Mouse (Mus musculus) limb, embryonic 14.5 days (tissue): ENCODE data around the gene Rflnb. TPM values are rescaled to one million over a fixed set of nuclear protein-coding genes. Genes with fewer than 3 reads are reported as not detected.

Experiments
- ATAC-seq: fragments of 200-750 bp; cut with Nextera tagmentation; 2 replicates; pipeline ENCODE4 v1.8.0; 2017; ENCODE audit warnings: low read depth, moderate number of reproducible peaks, moderate TSS enrichment; ENCODE audit not compliant: low FRiP score
- DNase-seq: peaks from one replicate; pipeline ENCODE4 v3.0.0-alpha.2; 2015; ENCODE audit warnings: low spot score
- H3K27ac ChIP-seq: fragments of 300-500 bp; sonication (generic); replicated peaks from 2 replicates; pipeline ENCODE4 v1.5.1; 2014; ENCODE audit warnings: low read depth, mild to moderate bottlenecking, low read length, moderate library complexity, mixed read lengths
- H3K27me3 ChIP-seq: fragments of 300-500 bp; sonication (generic); 2 replicates; pipeline ENCODE4 v1.6.1; 2014; ENCODE audit warnings: low read length, mixed read lengths; ENCODE audit not compliant: control insufficient read depth, insufficient read depth
- H3K36me3 ChIP-seq: fragments of 300-500 bp; sonication (generic); 2 replicates; pipeline ENCODE4 v1.6.1; 2014; ENCODE audit warnings: mild to moderate bottlenecking, low read length, moderate library complexity, mixed read lengths; ENCODE audit not compliant: control insufficient read depth, insufficient read depth
- H3K4me1 ChIP-seq: fragments of 300-500 bp; sonication (generic); 2 replicates; pipeline ENCODE4 v1.6.1; 2014; ENCODE audit warnings: antibody characterized with exemption, low read length, mixed read lengths; ENCODE audit not compliant: control insufficient read depth, insufficient read depth
- H3K4me2 ChIP-seq: fragments of 300-500 bp; sonication (generic); replicated peaks from 2 replicates; pipeline ENCODE4 v1.6.1; 2014; ENCODE audit warnings: low read depth, mild to moderate bottlenecking, low read length, moderate library complexity; ENCODE audit not compliant: severe bottlenecking
- H3K4me3 ChIP-seq: fragments of 300-500 bp; sonication (generic); replicated peaks from 2 replicates; pipeline ENCODE4 v1.5.1; 2014; ENCODE audit warnings: low read length
- H3K9ac ChIP-seq: fragments of 300-500 bp; sonication (generic); 2 replicates; pipeline ENCODE4 v1.6.1; 2014; ENCODE audit warnings: mild to moderate bottlenecking, low read depth, low read length, moderate library complexity; ENCODE audit not compliant: severe bottlenecking
- H3K9me3 ChIP-seq: fragments of 300-500 bp; sonication (generic); 2 replicates; pipeline ENCODE4 v1.6.1; 2016; ENCODE audit warnings: low read length; ENCODE audit not compliant: control insufficient read depth
- POLR2A ChIP-seq: fragments of 200-500 bp; IDR thresholded peaks from 2 replicates; pipeline ENCODE4 v1.8.0; 2012; ENCODE audit warnings: inconsistent platforms, mild to moderate bottlenecking, moderate library complexity, borderline replicate concordance; ENCODE audit not compliant: insufficient read depth, insufficient read length; ENCODE audit errors: extremely low read depth
- WGBS: fragments of 180-500 bp; shearing (Covaris S2); extraction: QIAGEN DNeasy Blood & Tissue Kit; methylation state at CpG from one replicate; pipeline ENCODE4 v1.1.7; 2014; 5-methylcytosine and 5-hydroxymethylcytosine counted together
- polyA plus RNA-seq, 2 experiments: library from polyadenylated mRNA; depleted of rRNA in 1 of 2; stranded (reverse) in 1 of 2; unstranded in 1 of 2; fragments of >200 nt; fragmentation: Nextera tagmentation in 1 of 2; extraction: Ambion mirVana in 1 of 2; gene quantifications; 2 replicates each; pipeline versions ENCODE4 v1.2.1 to v1.2.3; 2012 to 2014

Rflnb gene
- polyA plus RNA-seq, 2 experiments, result 28.9 to 52.2 TPM

GRCm38 (mm10) chr11:76037581-76038294 lies 10.2 kb upstream of the Rflnb start:
- H3K9me3 ChIP-seq, result no peaks in the 10 kb centered on the region
- DNase-seq (no peak), ATAC-seq (no peak)
- no peaks in the 10 kb centered on the region for H3K27me3 ChIP-seq
- 33% methylated on average over 6 of the region's 6 CpGs for WGBS
- no peak for TF ChIP-seq POLR2A
- H3K4me2 ChIP-seq, result no peak overlapping the region
- H3K9ac ChIP-seq, result no peak overlapping the region
- H3K36me3 ChIP-seq, result no peaks in the 10 kb centered on the region
- H3K4me1 ChIP-seq, result peaks cover 5% of the 10 kb centered on the region; the same call in 1 of the 2 replicates
- H3K4me3 ChIP-seq, result no peak overlapping the region
- H3K27ac ChIP-seq, result no peak overlapping the region

GRCm38 (mm10) chr11:76035182-76035581 lies 7.6 kb upstream of the Rflnb start:
- no peak for ATAC-seq
- DNase-seq, result no peak
- H3K9ac ChIP-seq, result no peak overlapping the region
- no peaks in the 10 kb centered on the region for H3K4me1 ChIP-seq
- WGBS, result 78% methylated on average over 8 of the region's 8 CpGs
- H3K27ac ChIP-seq, result no peak overlapping the region
- no peaks in the 10 kb centered on the region for H3K27me3 ChIP-seq
- no peaks in the 10 kb centered on the region for H3K9me3 ChIP-seq
- no peak overlapping the region for H3K4me2 ChIP-seq
- H3K4me3 ChIP-seq, result no peak overlapping the region
- no peak for TF ChIP-seq POLR2A
- H3K36me3 ChIP-seq, result no peaks in the 10 kb centered on the region

GRCm38 (mm10) chr11:76033836-76034235 lies 6.3 kb upstream of the Rflnb start:
- Histone ChIP-seq H3K9me3 (no peaks in the 10 kb centered on the region), H3K4me3 (no peak overlapping the region), H3K27me3 (no peaks in the 10 kb centered on the region), H3K9ac (no peak overlapping the region), H3K4me1 (no peaks in the 10 kb centered on the region), H3K27ac (no peak overlapping the region), H3K4me2 (no peak overlapping the region), H3K36me3 (no peaks in the 10 kb centered on the region)
- DNase-seq (no peak), ATAC-seq (no peak)
- TF ChIP-seq POLR2A, result no peak
- WGBS, result 70% methylated on average over 4 of the region's 4 CpGs

- Histone ChIP-seq H3K36me3 (no peaks in the 10 kb centered on the region), H3K4me2 (no peak overlapping the region), H3K4me1 (no peaks in the 10 kb centered on the region), H3K4me3 (no peak overlapping the region), H3K27ac (no peak overlapping the region), H3K9me3 (no peaks in the 10 kb centered on the region), H3K27me3 (no peaks in the 10 kb centered on the region), H3K9ac (no peak overlapping the region)
- TF ChIP-seq POLR2A, result no peak
- DNase-seq (no peak), ATAC-seq (no peak)
- 81% methylated on average over 6 of the region's 6 CpGs for WGBS
These were observed 5.8 kb upstream of the Rflnb start for GRCm38 (mm10) chr11:76033359-76033758.

- H3K27ac ChIP-seq, result peak overlapping the region; percentile 79
- 2% methylated on average over 11 of the region's 14 CpGs for WGBS
- peak overlapping the region; percentile 86 for H3K9ac ChIP-seq
- peak overlapping the region; percentile 85 for H3K4me3 ChIP-seq
- peaks cover 10% of the 10 kb centered on the region; the same call in 1 of the 2 replicates for H3K36me3 ChIP-seq
- H3K9me3 ChIP-seq, result no peaks in the 10 kb centered on the region
- H3K27me3 ChIP-seq, result no peaks in the 10 kb centered on the region
- peak; percentile 52 for DNase-seq
- H3K4me2 ChIP-seq, result peak overlapping the region; percentile 89
- ATAC-seq, result no peak; the same call in 1 of the 2 replicates
- H3K4me1 ChIP-seq, result peaks cover 16% of the 10 kb centered on the region
- TF ChIP-seq POLR2A, result no peak
These were observed 487 bp upstream of the Rflnb start for GRCm38 (mm10) chr11:76028072-76028465.
